Mouse (Mus musculus): ENCODE results near the gene Snx29.

Snx29 gene

GRCm38 (mm10) chr16:11405193-11405592, 82.5 kb downstream of the Snx29 start:
- in situ Hi-C loops (cut with MboI, MseI): no loop called here

- in situ Hi-C loops (cut with MboI, MseI): no loop called here
Measured at GRCm38 (mm10) chr16:11406201-11406600, 83.5 kb downstream of the Snx29 start.

DNA sequence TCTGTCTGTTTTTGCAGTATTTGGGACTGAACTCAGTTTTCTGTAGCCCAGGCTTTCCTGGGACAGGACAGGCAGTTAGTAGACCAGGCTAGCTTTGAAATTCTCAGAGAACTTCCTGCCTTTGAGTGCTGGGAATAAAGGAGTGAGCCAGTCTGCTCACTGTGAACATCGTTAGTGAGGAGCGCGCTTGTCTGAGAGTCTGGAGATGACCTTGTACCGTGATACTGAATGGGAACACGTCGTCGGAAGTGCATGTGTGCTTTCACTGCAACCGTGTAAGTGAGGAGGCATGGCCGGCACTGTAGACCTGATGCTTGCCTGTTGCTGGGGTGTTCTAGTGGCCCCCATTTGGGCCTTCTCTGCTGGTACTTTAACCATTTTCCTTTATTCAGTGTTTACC, 83.9 kb downstream of the Snx29 start:
- in situ Hi-C loops (cut with MboI, MseI): no loop called here

- in situ Hi-C loops (cut with MboI, MseI): no loop called here
Measured at GRCm38 (mm10) chr16:11407932-11408620, 85.4 kb downstream of the Snx29 start.

DNA sequence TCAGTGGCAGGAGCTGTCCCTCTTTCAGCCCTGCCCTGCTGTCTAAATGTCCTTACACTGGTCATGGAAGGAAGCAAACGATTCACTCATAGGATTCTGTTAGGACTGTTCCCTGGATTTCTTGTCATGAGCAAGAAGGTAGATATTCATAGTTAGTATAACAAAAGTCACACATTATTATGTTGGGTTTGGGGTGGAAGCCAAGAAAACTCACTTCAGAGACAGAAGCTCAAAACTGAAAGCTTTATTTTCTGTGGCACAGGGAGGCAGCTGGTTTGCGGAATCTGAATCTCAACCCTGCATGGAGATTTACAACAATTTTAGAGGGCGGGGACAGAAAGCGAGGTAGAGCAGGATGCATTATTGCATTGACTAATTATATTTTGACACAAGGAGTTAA, 86.0 kb downstream of the Snx29 start:
- in situ Hi-C loops (cut with MboI, MseI): no loop called here

GRCm38 (mm10) chr16:11414631-11415030, 91.9 kb downstream of the Snx29 start:
- in situ Hi-C loops (cut with MboI, MseI): loop anchor here (5.0 to 10.0 kb wide), 5 partner anchors 100 to 517 kb away; partner anchors contain the start of gene Tnfrsf17 (in 1 of the 2)

GRCm38 (mm10) chr16:11418183-11418588, 95.5 kb downstream of the Snx29 start:
- in situ Hi-C loops (cut with MboI, MseI): loop anchor here (5.0 to 10.0 kb wide), 5 partner anchors 103 to 521 kb away; partner anchors contain the start of gene Tnfrsf17 (in 1 of the 2)

- in situ Hi-C loops (cut with MboI, MseI): loop anchor here (5.0 to 10.0 kb wide), 3 partner anchors 157 to 784 kb away; no protein-coding TSS in a partner anchor
Measured at GRCm38 (mm10) chr16:11420311-11421080, 97.8 kb downstream of the Snx29 start.

DNA sequence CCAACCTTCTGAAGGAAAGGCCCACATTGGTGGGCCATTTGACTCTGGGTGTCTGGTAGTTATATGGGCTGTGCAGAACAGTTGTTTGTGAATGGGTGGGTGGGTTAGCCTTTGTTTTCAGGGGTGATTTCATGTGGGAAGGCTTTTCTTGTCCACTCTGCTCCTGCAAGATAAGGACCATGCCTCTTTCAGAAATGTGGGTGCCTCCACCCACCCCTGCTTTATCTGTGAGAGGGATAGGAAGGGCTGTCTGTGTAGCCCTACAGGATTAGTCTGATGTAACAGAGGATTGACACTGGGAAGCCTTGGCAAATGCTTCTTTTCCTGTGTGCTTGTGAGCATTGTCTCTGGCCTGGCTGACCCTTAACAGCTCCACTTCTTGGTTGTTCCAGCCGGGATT, 99.5 kb downstream of the Snx29 start:
- in situ Hi-C loops (cut with MboI, MseI): loop anchor here (5.0 to 10.0 kb wide), 3 partner anchors 155 to 783 kb away; no protein-coding TSS in a partner anchor

GRCm38 (mm10) chr16:11422889-11423610, 100.3 kb downstream of the Snx29 start:
- in situ Hi-C loops (cut with MboI, MseI): loop anchor here (5.0 to 10.0 kb wide), 3 partner anchors 154 to 782 kb away; no protein-coding TSS in a partner anchor

GRCm38 (mm10) chr16:11423611-11424297, 101.0 kb downstream of the Snx29 start:
- in situ Hi-C loops (cut with MboI, MseI): loop anchor here (5.0 to 10.0 kb wide), 3 partner anchors 154 to 781 kb away; no protein-coding TSS in a partner anchor

GRCm38 (mm10) chr16:11424568-11425145, 101.9 kb downstream of the Snx29 start:
- in situ Hi-C loops (cut with MboI, MseI): loop anchor here (5.0 to 10.0 kb wide), 3 partner anchors 153 to 780 kb away; no protein-coding TSS in a partner anchor

GRCm38 (mm10) chr16:11425279-11425678, 102.6 kb downstream of the Snx29 start:
- in situ Hi-C loops (cut with MboI, MseI): loop anchor here (10.0 kb wide), 2 partner anchors 180 to 780 kb away; no protein-coding TSS in a partner anchor

DNA sequence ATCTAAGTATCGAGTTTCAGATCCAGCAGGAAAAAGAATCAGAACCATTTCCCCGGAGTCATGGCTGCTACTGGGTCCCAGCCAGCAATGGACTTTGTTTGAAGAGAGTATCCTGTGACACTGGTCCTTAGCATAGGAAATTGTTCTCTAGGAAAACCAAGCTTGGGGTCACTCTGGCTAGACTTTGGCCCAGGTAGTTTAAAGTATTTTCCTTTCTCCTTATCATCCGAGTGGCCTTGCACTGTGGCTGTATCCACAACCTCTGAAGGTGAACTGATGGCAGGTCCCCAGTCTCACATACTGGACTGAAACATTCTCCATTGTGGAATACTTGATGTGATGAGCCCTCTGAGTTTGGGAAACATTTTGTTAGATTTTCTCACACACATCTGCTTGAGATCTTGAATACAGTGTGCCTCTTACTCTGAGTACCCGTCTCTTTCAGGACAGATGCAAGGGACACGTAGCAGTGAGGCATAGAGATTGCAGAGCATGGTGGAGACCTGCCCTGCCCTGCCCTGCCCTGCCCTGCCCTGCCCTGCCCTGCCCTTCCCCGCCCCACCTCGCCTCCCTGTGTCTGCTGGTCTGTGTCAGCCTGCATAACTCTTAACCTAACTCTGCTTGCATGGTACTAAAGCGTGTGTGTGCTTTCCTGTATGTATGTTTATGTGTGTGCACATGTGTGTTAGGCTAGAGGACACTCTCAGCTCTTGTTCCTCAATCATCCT, 104.3 kb downstream of the Snx29 start:
- in situ Hi-C loops (cut with MboI, MseI): loop anchor here (10.0 kb wide), 2 partner anchors 178 to 778 kb away; no protein-coding TSS in a partner anchor

DNA sequence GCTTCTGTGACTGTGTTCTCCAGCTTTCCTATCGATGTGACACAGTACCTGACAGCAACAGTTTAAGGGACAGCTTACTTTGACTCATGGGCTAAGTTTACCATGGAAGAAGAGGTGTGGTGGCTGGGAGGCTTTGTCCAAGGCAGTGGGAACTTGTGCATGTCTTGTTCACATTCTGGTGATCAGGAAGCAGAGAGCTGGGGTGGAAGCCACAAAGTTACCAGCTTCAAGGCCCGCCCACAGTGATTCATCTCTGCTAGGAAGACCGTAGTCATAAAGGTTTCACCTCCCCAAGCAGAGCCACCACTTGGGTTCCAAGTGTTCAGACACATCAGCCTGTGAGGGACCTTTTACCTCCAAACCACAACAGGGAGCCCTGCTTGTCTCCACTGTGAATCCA, 107.1 kb downstream of the Snx29 start:
- in situ Hi-C loops (cut with MboI, MseI): loop anchor here (10.0 kb wide), 3 partner anchors 175 to 1685 kb away; no protein-coding TSS in a partner anchor

DNA sequence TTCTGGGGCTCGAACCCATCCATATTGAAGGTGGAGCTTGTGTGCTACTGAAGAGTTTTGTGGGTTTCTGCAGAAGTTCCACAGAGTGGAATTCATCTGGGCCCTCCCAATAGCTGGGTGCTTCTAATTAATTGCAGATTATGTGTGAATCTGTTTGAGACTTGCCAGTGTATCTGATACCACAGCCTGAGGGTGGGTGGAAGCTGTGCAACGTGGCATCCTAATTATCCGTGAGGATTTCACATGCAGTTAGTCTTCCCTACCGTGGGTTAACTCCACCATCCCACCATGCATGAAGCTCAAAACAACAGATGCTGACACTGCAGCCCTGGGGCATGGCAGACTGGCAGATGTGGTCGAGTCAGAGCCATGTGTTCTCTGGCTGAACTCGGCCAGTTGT, 107.8 kb downstream of the Snx29 start:
- in situ Hi-C loops (cut with MboI, MseI): loop anchor here in 1 of 2 experiments (10.0 kb wide), 1 partner anchor 1684 kb away; no protein-coding TSS in a partner anchor

GRCm38 (mm10) chr16:11433779-11434178, 111.1 kb downstream of the Snx29 start:
- in situ Hi-C loops (cut with MboI, MseI): loop anchor here in 1 of 2 experiments (10.0 kb wide), 1 partner anchor 1681 kb away; no protein-coding TSS in a partner anchor

- in situ Hi-C loops (cut with MboI, MseI): loop anchor here in 1 of 2 experiments (10.0 kb wide), 1 partner anchor 1677 kb away; no protein-coding TSS in a partner anchor
Measured at GRCm38 (mm10) chr16:11437641-11438040, 114.9 kb downstream of the Snx29 start.

DNA sequence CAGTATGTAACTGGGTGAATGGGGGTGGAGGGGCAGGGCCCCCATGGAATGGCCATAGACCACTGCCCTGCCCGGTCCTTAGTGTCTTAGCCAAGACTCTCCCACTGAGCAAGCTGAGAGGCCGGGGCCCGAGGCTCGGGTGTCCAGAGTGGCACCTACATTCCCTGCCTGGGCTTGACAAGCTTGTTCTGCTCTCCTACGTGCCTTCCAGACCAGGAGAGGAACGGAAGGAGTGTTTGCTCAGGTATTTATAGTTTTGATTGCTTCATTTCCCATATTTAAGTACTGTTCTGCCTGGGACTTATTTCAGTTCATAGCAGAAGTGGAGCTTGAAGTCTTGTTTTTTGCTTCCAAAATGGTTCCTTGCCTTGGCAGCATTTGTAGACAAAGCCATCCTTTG, 116.7 kb downstream of the Snx29 start:
- in situ Hi-C loops (cut with MboI, MseI): loop anchor here in 1 of 2 experiments (10.0 kb wide), 1 partner anchor 1675 kb away; no protein-coding TSS in a partner anchor

All from T-helper 17 cell (primary cell).